Comparison of ENCODE assay signal across 24 mouse cellular contexts in genomic region chr2:102807633-102808032, GRCm38 (mm10).
DNase-seq lines count a peak whose midpoint lies in the region; ATAC-seq and TF ChIP-seq lines count a peak whose summit lies in the region.
"Had no signal": no experiment of that assay in that cellular context is flagged by ENCODE, and none has a peak within 500 bp of the region (broad histone marks: within the 10 kb centered on the region; RNA-seq: fewer than 3 reads in every experiment).

No protein-coding gene starts in this region.

- in situ Hi-C loops in CH12.LX (cut with MboI; ENCODE audit: low pct_ligation_motif_present, low pct_unique_long_range_greater_than_20kb, low sequenced_read_pairs), result no loop called here

- no peaks in the 10 kb centered on the region for H3K9me3 ChIP-seq in CH12.LX (replicated peaks; ENCODE audit: low read length)
- H3K9me3 ChIP-seq in embryonic facial prominence, embryonic 14.5 days (ENCODE audit: control insufficient read depth, low read length), result no peaks in the 10 kb centered on the region
- no peaks in the 10 kb centered on the region for H3K9me3 ChIP-seq in midbrain, embryonic 13.5 days
- H3K9me3 ChIP-seq: heart, embryonic 13.5 days; hindbrain, embryonic 12.5 days; limb, embryonic 13.5 days; liver, embryonic 13.5 days; megakaryocyte, embryonic 14.5 days had no signal

- no peak for TF ChIP-seq POLR2A in CH12.LX (IDR thresholded peaks at IDR 0.05; ENCODE audit: low read depth, low read length)

- no peak overlapping the region for H3K4me2 ChIP-seq in CH12.LX (ENCODE audit: insufficient read depth, low read depth, poor library complexity, severe bottlenecking)
- H3K4me2 ChIP-seq in embryonic facial prominence, embryonic 14.5 days (ENCODE audit: low read depth, low read length), result no peak overlapping the region
- H3K4me2 ChIP-seq in midbrain, embryonic 13.5 days (replicated peaks), result no peak overlapping the region
- H3K4me2 ChIP-seq: heart, embryonic 13.5 days; hindbrain, embryonic 12.5 days; limb, embryonic 13.5 days; liver, embryonic 13.5 days had no signal

- TF ChIP-seq CTCF in CH12.LX (conservative IDR thresholded peaks at IDR 0.05 in 1 of 2, IDR thresholded peaks at IDR 0.05 in 1 of 2; ENCODE audit: low read depth in 2 of 2, low read length in 2 of 2), result 0 out of 4 replicates have a peak, but pooled peaks of 1 of the 2 experiments have one; percentile 11

- DNase-seq in heart, adult 11 months, result peak; percentile 46
- DNase-seq in heart, postnatal 4 days, result no peak
- DNase-seq in 3T3-L1 (ENCODE audit: low read depth, low spot score) (peak; percentile 94), CH12.LX (ENCODE audit: extremely low read depth) (no peak)
- peak; percentile 72 for DNase-seq in embryonic facial prominence, embryonic 14.5 days (ENCODE audit: low spot score)
- no peak for DNase-seq in cerebellum, adult 18-20 months
- DNase-seq: adrenal gland, postnatal 36 days; cerebellum, adult 11-12 months; cerebellum, postnatal 14 days; gastrocnemius, postnatal 25 days; heart, adult 2 months; heart, postnatal 14 days; kidney, adult 18-20 months; kidney, postnatal 4 days; layer of hippocampus, adult 9-11 months; liver, embryonic 13.5 days; midbrain, embryonic 14.5 days; right cerebral cortex, postnatal 25 days; spleen, adult 18-20 months had no signal

- no peaks in the 10 kb centered on the region for H3K79me2 ChIP-seq in CH12.LX (replicated peaks; ENCODE audit: control insufficient read depth, extremely low read depth, insufficient read depth, poor library complexity, severe bottlenecking)

- dilution Hi-C loops in CH12.LX (cut with MboI; ENCODE audit: extremely low pct_ligation_motif_present, extremely low pct_unique_long_range_greater_than_20kb, low sequenced_read_pairs), result no loop called here

- TF ChIP-seq RAD21 in CH12.LX (IDR thresholded peaks at IDR 0.05; ENCODE audit: low read depth, low read length), result no peak; the same call in none of the 2 replicates

- no peak overlapping the region for H3K4me3 ChIP-seq in CH12.LX (replicated peaks in 1 of 3; ENCODE audit: low read depth in 2 of 3, low read length in 2 of 3, poor library complexity in 1 of 3)
- H3K4me3 ChIP-seq in embryonic facial prominence, embryonic 14.5 days (ENCODE audit: low read depth, low read length), result no peak overlapping the region
- no peak overlapping the region for H3K4me3 ChIP-seq in midbrain, embryonic 13.5 days (replicated peaks)
- H3K4me3 ChIP-seq: heart, adult 2 months; heart, embryonic 13.5 days; hindbrain, embryonic 12.5 days; limb, embryonic 13.5 days; liver, embryonic 13.5 days; megakaryocyte, embryonic 14.5 days had no signal

- H3K36me3 ChIP-seq in CH12.LX (replicated peaks in 1 of 2; ENCODE audit: control insufficient read depth in 1 of 2, insufficient read depth in 1 of 2, low read length in 1 of 2), result peaks cover 14 to 24% of the 10 kb centered on the region in 2 experiments
- no peaks in the 10 kb centered on the region for H3K36me3 ChIP-seq in embryonic facial prominence, embryonic 14.5 days (ENCODE audit: control insufficient read depth, insufficient read depth, low read length)
- H3K36me3 ChIP-seq in midbrain, embryonic 13.5 days, result no peaks in the 10 kb centered on the region
- H3K36me3 ChIP-seq: hindbrain, embryonic 12.5 days; limb, embryonic 13.5 days had no signal

- ATAC-seq in embryonic facial prominence, embryonic 14.5 days (ENCODE audit: low read depth), result no peak
- no peak for ATAC-seq in midbrain, embryonic 13.5 days

- peaks cover 0 to 28% of the 10 kb centered on the region in 2 experiments; a peak in 2 of 4 replicates for H3K4me1 ChIP-seq in CH12.LX (ENCODE audit: control insufficient read depth in 1 of 2, insufficient read depth in 2 of 2)
- H3K4me1 ChIP-seq in embryonic facial prominence, embryonic 14.5 days (ENCODE audit: control insufficient read depth, insufficient read depth, low read length), result peaks cover 5% of the 10 kb centered on the region
- no peaks in the 10 kb centered on the region for H3K4me1 ChIP-seq in midbrain, embryonic 13.5 days (replicated peaks)
- H3K4me1 ChIP-seq: heart, embryonic 13.5 days; hindbrain, embryonic 12.5 days; liver, embryonic 13.5 days had no signal

- H3K27ac ChIP-seq in CH12.LX (ENCODE audit: insufficient read depth, low read depth), result no peak overlapping the region
- no peak overlapping the region for H3K27ac ChIP-seq in embryonic facial prominence, embryonic 14.5 days (replicated peaks; ENCODE audit: low read depth, low read length)
- no peak overlapping the region for H3K27ac ChIP-seq in midbrain, embryonic 13.5 days
- H3K27ac ChIP-seq: heart, adult 2 months; heart, embryonic 13.5 days; hindbrain, embryonic 12.5 days; limb, embryonic 13.5 days; liver, embryonic 13.5 days had no signal

- no peaks in the 10 kb centered on the region for H3K27me3 ChIP-seq in CH12.LX (replicated peaks)
- H3K27me3 ChIP-seq in embryonic facial prominence, embryonic 14.5 days (replicated peaks; ENCODE audit: control insufficient read depth, insufficient read depth, low read length), result no peaks in the 10 kb centered on the region
- H3K27me3 ChIP-seq in midbrain, embryonic 13.5 days, result no peaks in the 10 kb centered on the region
- H3K27me3 ChIP-seq: heart, embryonic 13.5 days; hindbrain, embryonic 12.5 days; limb, embryonic 13.5 days; liver, embryonic 13.5 days; megakaryocyte, embryonic 14.5 days had no signal

- 32% methylated on average over 3 of the region's 3 CpGs for WGBS in embryonic facial prominence, embryonic 14.5 days
- WGBS in midbrain, embryonic 13.5 days, result 85% methylated on average over 3 of the region's 3 CpGs

- H3K9ac ChIP-seq in CH12.LX (ENCODE audit: insufficient read depth, low read depth), result no peak overlapping the region
- H3K9ac ChIP-seq in embryonic facial prominence, embryonic 14.5 days (ENCODE audit: low read depth, low read length), result no peak overlapping the region
- H3K9ac ChIP-seq in midbrain, embryonic 13.5 days (replicated peaks), result no peak overlapping the region
- H3K9ac ChIP-seq: heart, embryonic 13.5 days; hindbrain, embryonic 12.5 days; limb, embryonic 13.5 days; liver, embryonic 13.5 days had no signal

- no peak for TF ChIP-seq EP300 in CH12.LX (IDR thresholded peaks at IDR 0.05; ENCODE audit: low read length)

TF ChIP-seq in CH12.LX, 34 proteins besides CTCF, POLR2A, EP300 and RAD21:
- TF ChIP-seq ZMIZ1 (IDR thresholded peaks at IDR 0.05; ENCODE audit: low read depth, low read length), result no peak
- 0 out of 2 replicates have a peak, but pooled peaks have one; percentile 8 for TF ChIP-seq SMC3 (IDR thresholded peaks at IDR 0.05; ENCODE audit: low read depth, low read length)
TF ChIP-seq in CH12.LX: peak in this region for 1.

Comparison
In these comparisons a context has a peak if more than half of its experiments do, and no peak if none do; other contexts are left out.
1. DNase-seq: peak in heart, adult 11 months (single experiment), 3T3-L1 (single experiment) and embryonic facial prominence, embryonic 14.5 days (single experiment); none in heart, postnatal 4 days (single experiment), CH12.LX (single experiment) and cerebellum, adult 18-20 months (0 of 2).